Mouse (Mus musculus) olfactory bulb, adult 2 months (tissue): ENCODE results near the gene Sart3.

Experiments
- CTCF ChIP-seq: fragments of 200-500 bp; IDR thresholded peaks from 2 replicates; pipeline ENCODE4 v1.5.1; 2012; ENCODE audit warnings: low read depth, mild to moderate bottlenecking, low read length, moderate library complexity; ENCODE audit not compliant: insufficient read depth
- POLR2A ChIP-seq: fragments of 200-500 bp; IDR thresholded peaks from 2 replicates; pipeline ENCODE4 v1.6.1; 2012; ENCODE audit warnings: mild to moderate bottlenecking, low read depth, low read length, moderate library complexity; ENCODE audit not compliant: insufficient read depth

- TF ChIP-seq CTCF, result no peak
- no peak for TF ChIP-seq POLR2A
Measured at GRCm38 (mm10) chr5:113700388-113701023, 71.8 kb downstream of the Sart3 start.
